Mouse (Mus musculus): ENCODE results near the gene Atp7a.

GRCm38 (mm10) chrX:106148185-106148584 is 121.1 kb downstream of the Atp7a start:
- TF ChIP-seq CTCF (IDR thresholded peaks at IDR 0.05; ENCODE audit: borderline replicate concordance, extremely low read depth, insufficient read depth, insufficient read length) (no peak), POLR2A (IDR thresholded peaks at IDR 0.05; ENCODE audit: borderline replicate concordance, extremely low read depth, insufficient read depth, insufficient read length, poor library complexity, severe bottlenecking) (no peak)
